Mouse (Mus musculus): ENCODE data around the gene Mfap1b. TPM values are rescaled to one million over a fixed set of nuclear protein-coding genes. Genes with fewer than 3 reads are reported as not detected.

Mfap1b gene
- total RNA-seq, 2 experiments from 2014 or later, result 45.3 to 47.2 TPM

GRCm38 (mm10) chr2:121443068-121443349, 30.9 kb downstream of the Mfap1b start:
- Histone ChIP-seq H3K4me3 (peak overlapping the region; percentile 50), H3K27ac (no peak overlapping the region)
- no peak for DNase-seq (ENCODE audit: low spot score in 2 of 2)
- no peak for TF ChIP-seq CTCF (conservative IDR thresholded peaks at IDR 0.05)

GRCm38 (mm10) chr2:121442259-121443067, 31.4 kb downstream of the Mfap1b start:
- TF ChIP-seq CTCF (conservative IDR thresholded peaks at IDR 0.05), result no peak
- Histone ChIP-seq H3K4me3 (peak overlapping the region; percentile 50), H3K27ac (no peak overlapping the region)
- no peak for DNase-seq (ENCODE audit: low spot score in 2 of 2)

- peak overlapping the region; percentile 50; the same call in 1 of the 2 replicates for H3K4me3 ChIP-seq
- TF ChIP-seq CTCF (conservative IDR thresholded peaks at IDR 0.05), result no peak
These were observed 32.1 kb downstream of the Mfap1b start for GRCm38 (mm10) chr2:121441800-121442199.

GRCm38 (mm10) chr2:121440834-121441605, 32.8 kb downstream of the Mfap1b start:
- H3K27ac ChIP-seq, result no peak overlapping the region
- no peak overlapping the region for H3K4me3 ChIP-seq
- no peak for DNase-seq (ENCODE audit: low spot score in 2 of 2)
- no peak for TF ChIP-seq CTCF (conservative IDR thresholded peaks at IDR 0.05)

More at GRCm38 (mm10) chr2:121441800-121442199, 32.1 kb downstream of the Mfap1b start:
- no peak for DNase-seq (ENCODE audit: low spot score in 2 of 2)
- H3K27ac ChIP-seq, result no peak overlapping the region

- DNase-seq (ENCODE audit: low spot score in 2 of 2), result no peak
- Histone ChIP-seq H3K27ac (no peak overlapping the region), H3K4me3 (no peak overlapping the region)
- TF ChIP-seq CTCF (conservative IDR thresholded peaks at IDR 0.05), result no peak
These were observed 34.1 kb downstream of the Mfap1b start for GRCm38 (mm10) chr2:121439746-121440145.

- H3K4me3 ChIP-seq, result no peak overlapping the region
- TF ChIP-seq CTCF (conservative IDR thresholded peaks at IDR 0.05), result peak; percentile 81
- DNase-seq (ENCODE audit: low spot score in 2 of 2), result no peak
- no peak overlapping the region for H3K27ac ChIP-seq
These were observed 39.0 kb downstream of the Mfap1b start for GRCm38 (mm10) chr2:121434854-121435253.

GRCm38 (mm10) chr2:121425890-121426289, 48.0 kb downstream of the Mfap1b start:
- no peak overlapping the region for H3K27ac ChIP-seq
- no peak overlapping the region for H3K4me3 ChIP-seq
- DNase-seq (ENCODE audit: low spot score in 2 of 2), result no peak
- TF ChIP-seq CTCF (conservative IDR thresholded peaks at IDR 0.05), result no peak

GRCm38 (mm10) chr2:121423166-121423565, 50.7 kb downstream of the Mfap1b start:
- no peak for TF ChIP-seq CTCF (conservative IDR thresholded peaks at IDR 0.05)

GRCm38 (mm10) chr2:121418476-121418875, 55.4 kb downstream of the Mfap1b start:
- H3K27ac ChIP-seq, result no peak overlapping the region
- H3K4me3 ChIP-seq, result no peak overlapping the region
- no peak for TF ChIP-seq CTCF (conservative IDR thresholded peaks at IDR 0.05)
- DNase-seq (ENCODE audit: low spot score in 2 of 2), result no peak

More at GRCm38 (mm10) chr2:121423166-121423565, 50.7 kb downstream of the Mfap1b start:
- Histone ChIP-seq H3K4me3 (no peak overlapping the region), H3K27ac (no peak overlapping the region)
- no peak for DNase-seq (ENCODE audit: low spot score in 2 of 2)

- H3K27ac ChIP-seq, result no peak overlapping the region
- DNase-seq (ENCODE audit: low spot score in 2 of 2), result no peak
- H3K4me3 ChIP-seq, result no peak overlapping the region; the same call in 1 of the 2 replicates
- TF ChIP-seq CTCF (conservative IDR thresholded peaks at IDR 0.05), result no peak
These were observed 57.5 kb downstream of the Mfap1b start for GRCm38 (mm10) chr2:121416356-121416755.

GRCm38 (mm10) chr2:121415591-121415990, 58.3 kb downstream of the Mfap1b start:
- peak overlapping the region; percentile 100 for H3K4me3 ChIP-seq
- no peak for TF ChIP-seq CTCF (conservative IDR thresholded peaks at IDR 0.05)
- no peak for DNase-seq (ENCODE audit: low spot score in 2 of 2)
- peak overlapping the region; percentile 15; the same call in 1 of the 2 replicates for H3K27ac ChIP-seq

- TF ChIP-seq CTCF (conservative IDR thresholded peaks at IDR 0.05), result no peak
- Histone ChIP-seq H3K27ac (peak overlapping the region; percentile 15; the same call in 1 of the 2 replicates), H3K4me3 (peak overlapping the region; percentile 100)
- DNase-seq (ENCODE audit: low spot score in 2 of 2), result no peak
These were observed 58.8 kb downstream of the Mfap1b start for GRCm38 (mm10) chr2:121415103-121415502.

- H3K27ac ChIP-seq, result peak overlapping the region; percentile 98
- peak overlapping the region; percentile 100 for H3K4me3 ChIP-seq
- DNase-seq (ENCODE audit: low spot score in 2 of 2), result peak in 1 of 2 experiments; percentile 21
- TF ChIP-seq CTCF (conservative IDR thresholded peaks at IDR 0.05), result no peak
These were observed 59.7 kb downstream of the Mfap1b start for GRCm38 (mm10) chr2:121414139-121414685.

All from layer of hippocampus, adult 2 months (tissue).